Mouse (Mus musculus) testis, adult 2 months (tissue): ENCODE data around the gene Tmem247.

Experiments used
- CTCF ChIP-seq: fragments of 200-500 bp; IDR thresholded peaks from 2 replicates; pipeline ENCODE4 v1.5.1; 2012; ENCODE audit warnings: low read depth, mild to moderate bottlenecking, inconsistent platforms, low read length, moderate library complexity; ENCODE audit not compliant: control insufficient read depth, insufficient read depth, insufficient replicate concordance
- POLR2A ChIP-seq: fragments of 200-500 bp; IDR thresholded peaks from 2 replicates; pipeline ENCODE4 v1.6.1; 2012; ENCODE audit warnings: low read depth, mild to moderate bottlenecking, inconsistent platforms, low read length, moderate library complexity; ENCODE audit not compliant: control insufficient read depth

GRCm38 (mm10) chr17:86911261-86911660 is 5.9 kb upstream of the Tmem247 start:
- TF ChIP-seq CTCF (no peak), POLR2A (no peak)
